Mouse (Mus musculus): ENCODE measurements around the gene Plg.

DNA sequence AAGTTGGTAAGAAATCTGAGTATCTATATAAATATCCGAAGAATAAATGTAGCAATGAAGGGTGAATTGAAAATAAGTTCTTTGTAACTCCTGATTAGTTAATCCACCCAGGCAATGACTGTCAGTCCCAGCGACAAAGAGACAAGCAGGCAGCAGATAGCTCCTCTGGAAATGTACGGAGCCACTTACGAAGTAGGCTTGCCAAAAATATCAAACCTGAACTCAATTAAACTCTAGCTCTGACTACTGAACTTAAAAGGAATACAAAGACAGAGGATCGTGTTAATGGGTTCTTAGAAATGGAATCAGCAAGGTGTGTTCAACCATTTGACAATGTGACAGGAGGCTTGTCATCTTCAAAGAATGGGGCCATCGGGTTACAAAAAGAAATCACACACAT is 75.3 kb downstream of the Plg start:
- no peak for TF ChIP-seq POLR2A (IDR thresholded peaks at IDR 0.05; ENCODE audit: borderline replicate concordance, control insufficient read depth, low read depth, low read length)
- no peak for TF ChIP-seq CTCF (IDR thresholded peaks at IDR 0.05; ENCODE audit: control insufficient read depth, insufficient read depth, low read length)

All from bone marrow, adult 2 months (tissue).